Comparison of ENCODE assay signal across 8 mouse cellular contexts in genomic region chr13:12340183-12340975, GRCm38 (mm10). TPM values are rescaled to one million over a fixed set of nuclear protein-coding genes. Genes with fewer than 3 reads are reported as not detected.
DNase-seq lines count a peak whose midpoint lies in the region; ATAC-seq lines count a peak whose summit lies in the region.

Gene Actn2, minus strand, starts transcription at chr13:12340760.

- peak; percentile 92 for ATAC-seq in megakaryocyte, adult 5-6 weeks (ENCODE audit: poor library complexity, severe bottlenecking)

- DNase-seq in adrenal gland, adult 8-10 months: peak; percentile 68
- peak; percentile 92 for DNase-seq in embryo, embryonic 11 days
- peak; percentile 59 to 79 for DNase-seq in gastrocnemius, postnatal 36 days
- DNase-seq in induced T-regulatory cell, adult 2 months (ENCODE audit: low read depth): peak; percentile 85
- DNase-seq in left cerebral cortex, adult 9 months (ENCODE audit: low spot score in 2 of 2): peak; percentile 48 to 57
- peak; percentile 73 to 77 for DNase-seq in right cerebral cortex, adult 2 months (ENCODE audit: low spot score in 2 of 2)
- peak; percentile 42 for DNase-seq in urinary bladder, adult 2 months (ENCODE audit: low spot score)

- intact Hi-C loops in gastrocnemius, postnatal 36 days (cut with DNase I): no loop called here

RNA-seq across cellular contexts. Expression of gene Actn2, which starts in this region (rescaled TPM):
- 1 to 10 TPM in 3 of 4 experiments, under 1 TPM in 1; 0.45 to 2.4 (median 1.7) TPM for total RNA-seq in adrenal gland, adult 8-10 months (2022)
- 1,000 to 10,000 TPM; 1,044 to 1,453 TPM for total RNA-seq in gastrocnemius, postnatal 36 days (2021)
- 0.78 TPM in 1 of 2 replicates, not detected in the other for total RNA-seq in megakaryocyte, adult 5-6 weeks (2015)
- 0.11 TPM in 1 of 2 replicates, not detected in the other for total RNA-seq in megakaryocyte, adult 5-6 weeks (2017)
- polyA plus RNA-seq in urinary bladder, adult 2 months (2012; rRNA removed): 2.4 and 2.8 TPM in 2 replicates

Comparison
In these comparisons a context has a peak if more than half of its experiments do, and no peak if none do; other contexts are left out.
1. Peak in every context shown above with its lines: DNase-seq and ATAC-seq.
2. RNA of gene Actn2 (total RNA-seq): 1,044 to 1,453 TPM in gastrocnemius, postnatal 36 days; 0.45 to 2.4 TPM in adrenal gland, adult 8-10 months and 0.11 to 0.78 TPM in megakaryocyte, adult 5-6 weeks; every median in the first group is over 100 times any median in the second.
3. Peak in ATAC-seq in megakaryocyte, adult 5-6 weeks; RNA of the gene not detected or under 1 TPM.
4. DNase-seq: peak in every context shown above with its lines; median percentile 92 in embryo, embryonic 11 days; 85 in induced T-regulatory cell, adult 2 months; 75 in right cerebral cortex, adult 2 months; 69 in gastrocnemius, postnatal 36 days; 68 in adrenal gland, adult 8-10 months; 52 in left cerebral cortex, adult 9 months; 42 in urinary bladder, adult 2 months.